Mouse (Mus musculus) megakaryocyte, embryonic 14.5 days (primary cell): ENCODE measurements around the gene Patj. TPM values are rescaled to one million over a fixed set of nuclear protein-coding genes. Genes with fewer than 3 reads are reported as not detected.
"Not testable (repeated sequence)": the region's sequence is repeated elsewhere in the genome, so short reads cannot be mapped to it uniquely, and the experiment has no call there.

ENCODE experiments used
- H3K27me3 ChIP-seq: replicated peaks from 2 replicates; pipeline ENCODE3; 2012; ENCODE audit warnings: inconsistent platforms
- H3K36me3 ChIP-seq: replicated peaks from 2 replicates; pipeline ENCODE3; 2012; ENCODE audit warnings: low read length, inconsistent platforms, mixed read lengths
- H3K4me1 ChIP-seq: 2 replicates; pipeline ENCODE4 v1.6.1; 2012; ENCODE audit warnings: inconsistent platforms
- H3K4me3 ChIP-seq: replicated peaks from 2 replicates; pipeline ENCODE3; 2012; ENCODE audit warnings: moderate library complexity, mild to moderate bottlenecking, inconsistent platforms
- H3K9me3 ChIP-seq: 2 replicates; pipeline ENCODE4 v1.6.1; 2012; ENCODE audit warnings: inconsistent platforms
- FLI1 ChIP-seq: IDR thresholded peaks from 2 replicates; pipeline ENCODE4 v1.6.1; 2012; ENCODE audit warnings: low read length, inconsistent platforms, mixed read lengths
- GATA1 ChIP-seq: IDR thresholded peaks from 3 replicates; pipeline ENCODE4 v1.6.1; 2012; ENCODE audit warnings: mixed read lengths, low read length, inconsistent platforms, borderline replicate concordance
- polyA plus RNA-seq: library from polyadenylated mRNA; stranded (reverse); fragments of >175 nt; gene quantifications from 2 replicates; pipeline ENCODE4 v1.2.3, GENCODE M21; 2012; ENCODE audit warnings: low replicate concordance; ENCODE audit not compliant: insufficient read depth

Gene Patj
- polyA plus RNA-seq, 1 experiment, result not detected

- Histone ChIP-seq H3K9me3 (peaks cover 12% of the 10 kb centered on the region), H3K4me1 (no peaks in the 10 kb centered on the region)
- no peak for TF ChIP-seq GATA1
- no peak for TF ChIP-seq FLI1
Measured at GRCm38 (mm10) chr4:98702201-98702894, 306.8 kb downstream of the Patj start.

GRCm38 (mm10) chr4:98710891-98711290 is 315.3 kb downstream of the Patj start:
- no peak for TF ChIP-seq FLI1
- no peak for TF ChIP-seq GATA1
- no peaks in the 10 kb centered on the region for H3K4me1 ChIP-seq
- H3K9me3 ChIP-seq, result peaks cover 17% of the 10 kb centered on the region
- H3K36me3 ChIP-seq, result no peaks in the 10 kb centered on the region
- H3K4me3 ChIP-seq, result no peak overlapping the region
- no peaks in the 10 kb centered on the region for H3K27me3 ChIP-seq

More at GRCm38 (mm10) chr4:98702201-98702894, 306.8 kb downstream of the Patj start:
- no peaks in the 10 kb centered on the region for H3K27me3 ChIP-seq
- H3K36me3 ChIP-seq, result no peaks in the 10 kb centered on the region
- no peak overlapping the region for H3K4me3 ChIP-seq

- Histone ChIP-seq H3K27me3 (no peaks in the 10 kb centered on the region), H3K4me1 (no peaks in the 10 kb centered on the region), H3K4me3 (no peak overlapping the region), H3K9me3 (peaks cover 26% of the 10 kb centered on the region), H3K36me3 (no peaks in the 10 kb centered on the region)
- TF ChIP-seq GATA1, result no peak
- TF ChIP-seq FLI1, result no peak
Measured at GRCm38 (mm10) chr4:98717735-98718546, 322.4 kb downstream of the Patj start.

- TF ChIP-seq FLI1, result no peak
- TF ChIP-seq GATA1, result no peak
- Histone ChIP-seq H3K27me3 (no peaks in the 10 kb centered on the region), H3K9me3 (peaks cover 26% of the 10 kb centered on the region), H3K4me1 (no peaks in the 10 kb centered on the region), H3K4me3 (no peak overlapping the region), H3K36me3 (no peaks in the 10 kb centered on the region)
Measured at GRCm38 (mm10) chr4:98718547-98718917, 322.9 kb downstream of the Patj start.

GRCm38 (mm10) chr4:98722454-98722853 is 326.9 kb downstream of the Patj start:
- Histone ChIP-seq H3K36me3 (no peaks in the 10 kb centered on the region), H3K9me3 (peaks cover 24% of the 10 kb centered on the region), H3K27me3 (peaks cover 12% of the 10 kb centered on the region), H3K4me1 (peaks cover 2% of the 10 kb centered on the region; the same call in 1 of the 2 replicates), H3K4me3 (no peak overlapping the region)
- TF ChIP-seq FLI1 (no peak), GATA1 (no peak)

GRCm38 (mm10) chr4:98724682-98725081 is 329.1 kb downstream of the Patj start:
- H3K4me1 ChIP-seq, H3K36me3 ChIP-seq, H3K4me3 ChIP-seq: not testable (repeated sequence)
- peaks cover 10% of the 10 kb centered on the region; the same call in 1 of the 2 replicates for H3K9me3 ChIP-seq
- peaks cover 19% of the 10 kb centered on the region for H3K27me3 ChIP-seq

GRCm38 (mm10) chr4:98725439-98725838 is 329.9 kb downstream of the Patj start:
- H3K9me3 ChIP-seq, result peaks cover 6% of the 10 kb centered on the region; the same call in 1 of the 2 replicates
- TF ChIP-seq FLI1 (no peak), GATA1 (no peak)
- peaks cover 19% of the 10 kb centered on the region for H3K27me3 ChIP-seq
- H3K4me1 ChIP-seq, result peaks cover 2% of the 10 kb centered on the region; the same call in 1 of the 2 replicates
- H3K36me3 ChIP-seq, result no peaks in the 10 kb centered on the region
- H3K4me3 ChIP-seq, result no peak overlapping the region

- Histone ChIP-seq H3K9me3 (peaks cover 12% of the 10 kb centered on the region), H3K27me3 (peaks cover 19% of the 10 kb centered on the region), H3K36me3 (no peaks in the 10 kb centered on the region), H3K4me3 (no peak within 1 kb of the TSS), H3K4me1 (peaks cover 2% of the 10 kb centered on the region; the same call in 1 of the 2 replicates)
- no peak for TF ChIP-seq FLI1
- TF ChIP-seq GATA1, result no peak
Measured at GRCm38 (mm10) chr4:98726590-98727237, 331.1 kb downstream of the Patj start, which contains the start of gene L1td1. Gene L1td1, plus strand, starts transcription at chr4:98726734.

GRCm38 (mm10) chr4:98727295-98727958 is 331.8 kb downstream of the Patj start:
- no peak for TF ChIP-seq FLI1
- TF ChIP-seq GATA1, result no peak
- H3K36me3 ChIP-seq, result no peaks in the 10 kb centered on the region
- peaks cover 12% of the 10 kb centered on the region for H3K9me3 ChIP-seq
- peaks cover 2% of the 10 kb centered on the region; the same call in 1 of the 2 replicates for H3K4me1 ChIP-seq
- peaks cover 19% of the 10 kb centered on the region for H3K27me3 ChIP-seq
- H3K4me3 ChIP-seq, result no peak overlapping the region
